In the genomic region with DNA sequence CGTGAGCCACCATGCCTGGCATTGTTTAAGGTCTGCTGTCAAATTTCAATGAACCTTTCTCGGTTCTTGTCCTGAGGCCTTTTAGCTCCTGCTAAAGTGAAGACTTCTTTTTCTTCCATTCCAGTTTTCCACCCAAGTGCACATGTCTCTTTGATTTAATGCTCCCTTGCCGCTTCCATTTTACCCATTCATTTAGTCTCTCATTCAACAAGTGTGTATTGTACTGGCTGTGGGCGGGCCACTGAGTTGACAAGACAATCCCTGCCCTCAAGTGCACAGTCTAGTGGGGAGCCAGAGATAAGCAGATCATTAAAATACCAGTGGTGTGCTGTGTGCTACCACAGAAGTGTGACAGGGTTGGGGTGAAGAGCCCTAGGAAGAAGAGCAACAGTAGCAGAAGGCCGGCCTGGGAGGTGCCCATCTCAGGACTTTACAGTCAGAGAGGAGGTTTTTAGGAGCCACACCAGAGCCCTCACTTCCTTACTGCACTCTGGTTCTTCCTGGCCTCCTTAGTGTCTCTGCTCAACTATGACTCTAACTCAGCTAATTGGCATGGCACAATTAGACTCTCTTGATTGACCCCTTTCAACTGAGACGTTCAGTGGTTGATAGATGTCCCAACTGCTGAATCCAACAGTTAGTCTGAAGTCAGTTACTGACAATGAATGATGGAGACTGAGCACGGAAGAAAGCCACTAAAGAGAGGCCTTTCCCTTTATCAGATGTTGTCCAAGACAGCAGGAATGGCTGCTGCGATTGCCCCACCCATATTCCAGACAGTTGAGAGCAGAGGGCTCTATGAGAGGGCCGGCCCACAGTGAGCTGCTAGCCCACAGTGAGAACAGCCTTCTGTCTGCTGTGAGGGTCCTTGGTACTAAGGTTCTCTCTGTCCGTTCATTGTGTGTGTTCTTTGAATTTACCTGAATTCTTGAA, we compare ENCODE assay signal across 11 mouse cellular contexts.
DNase-seq lines count a peak whose midpoint lies in the region; ATAC-seq and TF ChIP-seq lines count a peak whose summit lies in the region.
"Had no signal": no experiment of that assay in that cellular context is flagged by ENCODE, and none has a peak within 500 bp of the region (broad histone marks: within the 10 kb centered on the region; RNA-seq: fewer than 3 reads in every experiment).

No protein-coding gene starts in this region.

- no peak overlapping the region for H3K4me3 ChIP-seq in forebrain, embryonic 12.5 days (replicated peaks)
- H3K4me3 ChIP-seq in forebrain, embryonic 15.5 days = no peak overlapping the region
- no peak overlapping the region for H3K4me3 ChIP-seq in midbrain, embryonic 13.5 days (replicated peaks)
- no peak overlapping the region for H3K4me3 ChIP-seq in midbrain, embryonic 14.5 days (replicated peaks; ENCODE audit: low read depth, low read length)
- no peak overlapping the region for H3K4me3 ChIP-seq in liver, postnatal 0 days (ENCODE audit: low read depth, low read length)
- H3K4me3 ChIP-seq in lung, postnatal 0 days (ENCODE audit: low read depth, low read length) = no peak overlapping the region
- H3K4me3 ChIP-seq: gastrocnemius, adult 2 months; layer of hippocampus, adult 2 months had no signal

- H3K9me3 ChIP-seq in forebrain, embryonic 12.5 days = no peaks in the 10 kb centered on the region
- H3K9me3 ChIP-seq in forebrain, embryonic 15.5 days = no peaks in the 10 kb centered on the region
- H3K9me3 ChIP-seq in midbrain, embryonic 13.5 days = no peaks in the 10 kb centered on the region
- no peaks in the 10 kb centered on the region for H3K9me3 ChIP-seq in midbrain, embryonic 14.5 days (ENCODE audit: control insufficient read depth, low read length)
- H3K9me3 ChIP-seq in liver, postnatal 0 days (ENCODE audit: low read length) = no peaks in the 10 kb centered on the region
- no peaks in the 10 kb centered on the region for H3K9me3 ChIP-seq in lung, postnatal 0 days (ENCODE audit: low read length)

- peaks cover 25% of the 10 kb centered on the region for H3K4me1 ChIP-seq in forebrain, embryonic 12.5 days
- peaks cover 22% of the 10 kb centered on the region for H3K4me1 ChIP-seq in forebrain, embryonic 15.5 days
- peaks cover 31% of the 10 kb centered on the region for H3K4me1 ChIP-seq in midbrain, embryonic 13.5 days (replicated peaks)
- H3K4me1 ChIP-seq in midbrain, embryonic 14.5 days (ENCODE audit: control insufficient read depth, insufficient read depth, low read length) = no peaks in the 10 kb centered on the region
- H3K4me1 ChIP-seq in liver, postnatal 0 days (ENCODE audit: insufficient read depth) = peaks cover 29% of the 10 kb centered on the region
- H3K4me1 ChIP-seq in lung, postnatal 0 days (ENCODE audit: insufficient read depth, low read depth, low read length) = 0 out of 2 replicates have a peak, but pooled peaks cover 5% of the 10 kb centered on the region

- no peak for TF ChIP-seq CTCF in liver, postnatal 0 days (IDR thresholded peaks at IDR 0.05; ENCODE audit: low read depth)
- TF ChIP-seq CTCF in lung, postnatal 0 days (IDR thresholded peaks at IDR 0.05) = no peak

- peaks cover 22% of the 10 kb centered on the region for H3K36me3 ChIP-seq in forebrain, embryonic 12.5 days (replicated peaks)
- peaks cover 16% of the 10 kb centered on the region for H3K36me3 ChIP-seq in forebrain, embryonic 15.5 days
- peaks cover 18% of the 10 kb centered on the region for H3K36me3 ChIP-seq in midbrain, embryonic 13.5 days
- H3K36me3 ChIP-seq in midbrain, embryonic 14.5 days (ENCODE audit: control insufficient read depth, insufficient read depth, low read length) = peaks cover 21% of the 10 kb centered on the region
- no peaks in the 10 kb centered on the region; the same call in 1 of the 2 replicates for H3K36me3 ChIP-seq in liver, postnatal 0 days (replicated peaks; ENCODE audit: insufficient read depth, low read length)
- H3K36me3 ChIP-seq in lung, postnatal 0 days (ENCODE audit: insufficient read depth, low read length) = 0 out of 2 replicates have a peak, but pooled peaks cover 4% of the 10 kb centered on the region

- ATAC-seq in forebrain, embryonic 12.5 days (ENCODE audit: low FRiP score) = no peak
- no peak for ATAC-seq in forebrain, embryonic 15.5 days (replicated peaks)
- 0 out of 2 replicates have a peak, but pooled peaks have one; percentile 45 for ATAC-seq in midbrain, embryonic 13.5 days
- ATAC-seq in midbrain, embryonic 14.5 days (ENCODE audit: low FRiP score, low TSS enrichment) = no peak
- ATAC-seq in liver, postnatal 0 days = peak; percentile 18; the same call in 1 of the 2 replicates
- no peak for ATAC-seq in lung, postnatal 0 days

- H3K27ac ChIP-seq in forebrain, embryonic 12.5 days = peak overlapping the region; percentile 53
- H3K27ac ChIP-seq in forebrain, embryonic 15.5 days (replicated peaks) = no peak overlapping the region
- H3K27ac ChIP-seq in midbrain, embryonic 13.5 days = no peak overlapping the region
- H3K27ac ChIP-seq in midbrain, embryonic 14.5 days (replicated peaks; ENCODE audit: low read depth, low read length) = no peak overlapping the region
- peak overlapping the region; percentile 89 for H3K27ac ChIP-seq in liver, postnatal 0 days (ENCODE audit: low read depth)
- no peak overlapping the region for H3K27ac ChIP-seq in lung, postnatal 0 days (ENCODE audit: low read length)
- H3K27ac ChIP-seq: gastrocnemius, adult 2 months; layer of hippocampus, adult 2 months had no signal

- H3K27me3 ChIP-seq in forebrain, embryonic 12.5 days = no peaks in the 10 kb centered on the region
- H3K27me3 ChIP-seq in forebrain, embryonic 15.5 days = no peaks in the 10 kb centered on the region
- H3K27me3 ChIP-seq in midbrain, embryonic 13.5 days = no peaks in the 10 kb centered on the region
- no peaks in the 10 kb centered on the region for H3K27me3 ChIP-seq in midbrain, embryonic 14.5 days (ENCODE audit: control insufficient read depth, insufficient read depth, low read length)
- no peaks in the 10 kb centered on the region for H3K27me3 ChIP-seq in liver, postnatal 0 days (ENCODE audit: insufficient read depth, low read length)
- H3K27me3 ChIP-seq in lung, postnatal 0 days (replicated peaks; ENCODE audit: insufficient read depth, low read length) = no peaks in the 10 kb centered on the region

- no peak overlapping the region for H3K9ac ChIP-seq in forebrain, embryonic 12.5 days
- H3K9ac ChIP-seq in forebrain, embryonic 15.5 days (replicated peaks) = no peak overlapping the region
- H3K9ac ChIP-seq in midbrain, embryonic 13.5 days (replicated peaks) = no peak overlapping the region
- no peak overlapping the region for H3K9ac ChIP-seq in midbrain, embryonic 14.5 days (replicated peaks; ENCODE audit: low read length)
- H3K9ac ChIP-seq in liver, postnatal 0 days (replicated peaks) = no peak overlapping the region
- no peak overlapping the region for H3K9ac ChIP-seq in lung, postnatal 0 days (replicated peaks; ENCODE audit: low read depth)

- H3K4me2 ChIP-seq in forebrain, embryonic 12.5 days = no peak overlapping the region
- H3K4me2 ChIP-seq in forebrain, embryonic 15.5 days (replicated peaks) = no peak overlapping the region
- H3K4me2 ChIP-seq in midbrain, embryonic 13.5 days (replicated peaks) = no peak overlapping the region
- H3K4me2 ChIP-seq in midbrain, embryonic 14.5 days (ENCODE audit: low read length) = no peak overlapping the region
- no peak overlapping the region for H3K4me2 ChIP-seq in liver, postnatal 0 days (ENCODE audit: low read depth, low read length)
- H3K4me2 ChIP-seq in lung, postnatal 0 days (replicated peaks; ENCODE audit: low read depth, low read length) = no peak overlapping the region

- no peak for DNase-seq in midbrain, embryonic 14.5 days
- DNase-seq in liver, postnatal 0 days = no peak
- no peak for DNase-seq in left cerebral cortex, adult 18-20 months (ENCODE audit: low spot score in 2 of 2)
- no peak for DNase-seq in MN1 (ENCODE audit: low spot score)
- DNase-seq in lung, postnatal 0 days (ENCODE audit: low spot score) = no peak
- DNase-seq: cerebellum, adult 8-10 months; gastrocnemius, adult 2 months had no signal

- WGBS in forebrain, embryonic 12.5 days = 34% methylated on average over 10 of the region's 10 CpGs
- WGBS in forebrain, embryonic 15.5 days = 27% methylated on average over 10 of the region's 10 CpGs
- 42% methylated on average over 10 of the region's 10 CpGs for WGBS in midbrain, embryonic 13.5 days
- WGBS in midbrain, embryonic 14.5 days = 44% methylated on average over 10 of the region's 10 CpGs
- WGBS in liver, postnatal 0 days (ENCODE audit: insufficient replicate concordance) = 53% methylated on average over 10 of the region's 10 CpGs
- 56% methylated on average over 10 of the region's 10 CpGs for WGBS in lung, postnatal 0 days

- no peak for TF ChIP-seq EP300 in liver, postnatal 0 days (IDR thresholded peaks at IDR 0.05; ENCODE audit: low read depth)
- TF ChIP-seq EP300 in lung, postnatal 0 days (IDR thresholded peaks at IDR 0.05) = no peak

Comparison
In these comparisons a context has a peak if more than half of its experiments do, and no peak if none do; other contexts are left out.
1. ATAC-seq: peak in midbrain, embryonic 13.5 days (single experiment) and liver, postnatal 0 days (single experiment); none in forebrain, embryonic 12.5 days (single experiment), forebrain, embryonic 15.5 days (single experiment), midbrain, embryonic 14.5 days (single experiment) and lung, postnatal 0 days (single experiment).
2. H3K27ac ChIP-seq: peak in forebrain, embryonic 12.5 days (single experiment) and liver, postnatal 0 days (single experiment); none in forebrain, embryonic 15.5 days (single experiment), midbrain, embryonic 13.5 days (single experiment), midbrain, embryonic 14.5 days (single experiment) and lung, postnatal 0 days (single experiment).